Mouse (Mus musculus) heart, embryonic 16.5 days (tissue): ENCODE measurements around the gene Dars. TPM values are rescaled to one million over a fixed set of nuclear protein-coding genes. Genes with fewer than 3 reads are reported as not detected.

Experiments used
- ATAC-seq: fragments of 200-750 bp; cut with Nextera tagmentation; replicated peaks from 2 replicates; pipeline ENCODE4 v1.8.0; 2017; ENCODE audit warnings: moderate number of reproducible peaks; ENCODE audit not compliant: insufficient read depth, low FRiP score; ENCODE audit errors: extremely low read depth
- H3K27ac ChIP-seq: fragments of 300-500 bp; sonication (generic); 2 replicates; pipeline ENCODE4 v1.5.1; 2014; ENCODE audit warnings: mild to moderate bottlenecking, low read length, control low read depth, moderate library complexity
- H3K27me3 ChIP-seq: fragments of 300-500 bp; sonication (generic); 2 replicates; pipeline ENCODE4 v1.6.1; 2014; ENCODE audit warnings: low read length, mixed read lengths; ENCODE audit not compliant: control insufficient read depth, insufficient read depth
- H3K36me3 ChIP-seq: fragments of 300-500 bp; sonication (generic); 2 replicates; pipeline ENCODE4 v1.6.1; 2014; ENCODE audit not compliant: control insufficient read depth, insufficient read depth
- H3K4me1 ChIP-seq: fragments of 300-500 bp; sonication (generic); 2 replicates; pipeline ENCODE4 v1.6.1; 2014; ENCODE audit warnings: low read length, mixed read lengths; ENCODE audit not compliant: control insufficient read depth, insufficient read depth
- H3K4me2 ChIP-seq: fragments of 300-500 bp; sonication (generic); 2 replicates; pipeline ENCODE4 v1.6.1; 2014; ENCODE audit warnings: low read depth, mild to moderate bottlenecking, control low read depth, low read length
- H3K4me3 ChIP-seq: fragments of 300-500 bp; sonication (generic); 2 replicates; pipeline ENCODE4 v1.5.1; 2014; ENCODE audit warnings: mild to moderate bottlenecking, control low read depth, low read length
- H3K9ac ChIP-seq: fragments of 300-500 bp; sonication (generic); 2 replicates; pipeline ENCODE4 v1.6.1; 2014; ENCODE audit warnings: low read length, control low read depth
- H3K9me3 ChIP-seq: fragments of 300-500 bp; sonication (generic); replicated peaks from 2 replicates; pipeline ENCODE4 v1.6.1; 2016; ENCODE audit warnings: low read length; ENCODE audit not compliant: control insufficient read depth
- WGBS: fragments of 180-500 bp; shearing (Covaris S2); extraction: QIAGEN DNeasy Blood & Tissue Kit; methylation state at CpG from one replicate; pipeline ENCODE4 v1.1.7; 2014; 5-methylcytosine and 5-hydroxymethylcytosine counted together
- polyA plus RNA-seq: library from polyadenylated mRNA; unstranded; fragments of >200 nt; fragmentation: Nextera tagmentation; extraction: Ambion mirVana; gene quantifications from 2 replicates; pipeline ENCODE4 v1.2.1, GENCODE M21; 2015

Dars gene
- polyA plus RNA-seq, 1 experiment from 2014 or later: 121 TPM

- H3K9ac ChIP-seq: no peak overlapping the region
- no peaks in the 10 kb centered on the region for H3K27me3 ChIP-seq
- no peak overlapping the region for H3K27ac ChIP-seq
- no peak overlapping the region for H3K4me3 ChIP-seq
- 66% methylated on average over 2 of the region's 2 CpGs for WGBS
- no peak for ATAC-seq
- no peaks in the 10 kb centered on the region for H3K4me1 ChIP-seq
- H3K4me2 ChIP-seq: no peak overlapping the region
- H3K9me3 ChIP-seq: no peaks in the 10 kb centered on the region
- H3K36me3 ChIP-seq: peaks cover 23% of the 10 kb centered on the region
Measured at GRCm38 (mm10) chr1:128405041-128405481, 12.1 kb downstream of the Dars start.

DNA sequence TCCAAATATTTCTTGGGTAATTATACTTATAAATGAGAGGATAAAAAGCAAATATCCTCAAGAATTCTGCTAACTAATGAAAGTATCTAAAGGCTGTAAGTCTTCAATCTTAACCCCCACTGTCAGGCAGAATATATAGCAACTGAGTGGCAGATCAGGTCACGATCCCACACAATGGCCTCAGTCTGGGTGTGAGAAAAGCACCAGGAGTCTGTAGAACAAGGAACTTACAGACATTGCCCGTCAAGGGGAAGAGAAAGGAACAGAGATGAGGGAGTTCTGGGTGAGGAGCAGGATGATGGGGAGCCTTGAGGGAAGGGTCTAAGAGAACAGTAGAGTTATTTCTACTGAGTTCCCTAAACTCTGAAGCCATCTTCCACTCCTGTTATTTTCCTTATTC is 16.2 kb downstream of the Dars start:
- Histone ChIP-seq H3K4me3 (no peak overlapping the region), H3K4me2 (no peak overlapping the region), H3K9ac (no peak overlapping the region), H3K36me3 (peaks cover 31% of the 10 kb centered on the region), H3K27ac (no peak overlapping the region), H3K27me3 (no peaks in the 10 kb centered on the region), H3K4me1 (no peaks in the 10 kb centered on the region), H3K9me3 (no peaks in the 10 kb centered on the region)
- ATAC-seq: no peak
- WGBS: 64% methylated on average over 2 of the region's 2 CpGs

DNA sequence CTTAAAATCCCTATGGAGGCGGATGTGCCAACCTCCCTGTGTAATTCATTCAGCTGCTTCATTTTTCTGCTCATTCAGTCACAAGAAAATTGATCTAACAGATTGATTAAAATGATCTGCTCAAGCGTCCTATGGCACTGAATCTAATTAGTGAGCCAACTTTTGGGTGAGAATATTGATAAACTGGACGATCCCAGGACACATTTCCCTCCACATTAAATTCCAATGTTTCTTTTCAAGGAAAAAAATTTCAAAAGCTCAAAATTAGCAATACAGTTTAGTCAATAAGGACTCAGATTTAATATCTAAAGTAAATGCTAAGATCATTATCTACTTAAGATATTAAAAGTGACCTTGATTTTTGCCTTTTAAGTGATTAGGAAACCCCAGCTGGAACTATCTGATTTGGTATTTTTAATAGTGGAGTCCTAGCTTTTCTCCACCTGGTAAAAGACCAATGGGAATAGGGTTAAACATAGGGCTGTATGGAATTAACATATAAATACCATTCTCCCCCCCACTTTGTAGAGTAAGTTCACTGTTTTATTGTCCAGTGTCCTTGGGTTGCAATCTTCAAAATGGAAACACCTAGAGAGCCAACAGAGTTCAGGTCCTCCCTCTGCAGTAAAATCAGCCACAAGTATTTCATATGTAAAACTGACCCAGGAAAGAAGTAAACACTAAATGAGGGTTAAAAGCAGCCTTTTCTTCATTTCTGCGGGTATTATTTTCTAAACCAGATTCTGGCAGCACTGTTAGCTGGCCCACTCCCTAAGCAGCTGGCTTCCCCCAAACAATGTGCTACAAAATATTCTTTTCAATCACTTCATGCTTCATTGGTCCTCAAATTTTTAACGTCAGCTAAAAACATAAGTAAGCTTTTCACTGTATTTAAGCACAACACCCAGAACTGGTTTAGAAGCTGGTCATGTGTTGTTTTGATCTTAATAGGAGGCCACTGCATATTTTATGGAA is 16.9 kb downstream of the Dars start:
- H3K4me1 ChIP-seq: no peaks in the 10 kb centered on the region
- no peaks in the 10 kb centered on the region for H3K9me3 ChIP-seq
- H3K4me3 ChIP-seq: no peak overlapping the region
- ATAC-seq: no peak
- 88% methylated on average over 5 of the region's 5 CpGs for WGBS
- H3K4me2 ChIP-seq: no peak overlapping the region
- peaks cover 30% of the 10 kb centered on the region for H3K36me3 ChIP-seq
- H3K9ac ChIP-seq: no peak overlapping the region
- H3K27ac ChIP-seq: no peak overlapping the region
- no peaks in the 10 kb centered on the region for H3K27me3 ChIP-seq

GRCm38 (mm10) chr1:128398738-128399445 is 18.3 kb downstream of the Dars start:
- H3K4me2 ChIP-seq: no peak overlapping the region
- no peak for ATAC-seq
- H3K27ac ChIP-seq: no peak overlapping the region
- H3K4me1 ChIP-seq: no peaks in the 10 kb centered on the region
- WGBS: 90% methylated on average over 5 of the region's 5 CpGs
- H3K9ac ChIP-seq: no peak overlapping the region
- no peaks in the 10 kb centered on the region for H3K9me3 ChIP-seq
- H3K36me3 ChIP-seq: peaks cover 28% of the 10 kb centered on the region
- H3K27me3 ChIP-seq: no peaks in the 10 kb centered on the region
- H3K4me3 ChIP-seq: no peak overlapping the region

- Histone ChIP-seq H3K4me2 (no peak overlapping the region), H3K4me1 (no peaks in the 10 kb centered on the region), H3K27ac (no peak overlapping the region), H3K9ac (no peak overlapping the region), H3K4me3 (no peak overlapping the region), H3K9me3 (no peaks in the 10 kb centered on the region), H3K36me3 (peaks cover 17% of the 10 kb centered on the region), H3K27me3 (no peaks in the 10 kb centered on the region)
- 82% methylated on average over 3 of the region's 3 CpGs for WGBS
- no peak for ATAC-seq
Measured at GRCm38 (mm10) chr1:128394657-128395056, 22.5 kb downstream of the Dars start.

GRCm38 (mm10) chr1:128392382-128392781 is 24.8 kb downstream of the Dars start:
- Histone ChIP-seq H3K9ac (no peak overlapping the region), H3K36me3 (peaks cover 21% of the 10 kb centered on the region), H3K9me3 (no peaks in the 10 kb centered on the region), H3K4me1 (no peaks in the 10 kb centered on the region), H3K4me3 (no peak overlapping the region), H3K27ac (no peak overlapping the region), H3K27me3 (no peaks in the 10 kb centered on the region), H3K4me2 (no peak overlapping the region)
- 94% methylated on average over 2 of the region's 2 CpGs for WGBS
- no peak for ATAC-seq

DNA sequence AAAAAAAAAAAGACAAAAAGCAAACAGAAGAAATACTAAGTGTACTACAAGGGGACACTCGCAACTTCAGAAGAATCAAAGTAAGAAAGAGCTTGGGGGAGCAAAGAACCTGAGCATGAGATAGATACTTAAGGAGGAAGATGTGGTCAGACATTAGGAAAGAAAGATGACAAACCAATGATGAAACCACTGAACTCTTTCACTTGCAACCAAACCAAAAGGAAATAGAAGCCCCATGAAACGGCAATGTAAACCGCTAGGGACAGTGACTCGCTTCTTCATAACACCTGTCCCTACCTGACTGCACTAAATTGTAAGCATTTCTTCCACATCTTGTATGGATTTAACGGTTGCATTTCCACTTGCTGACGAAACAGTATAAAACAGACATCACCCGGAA is 30.7 kb downstream of the Dars start:
- Histone ChIP-seq H3K27me3 (no peaks in the 10 kb centered on the region), H3K27ac (no peak overlapping the region), H3K4me1 (no peaks in the 10 kb centered on the region), H3K4me3 (no peak overlapping the region), H3K4me2 (no peak overlapping the region), H3K9me3 (no peaks in the 10 kb centered on the region), H3K9ac (no peak overlapping the region), H3K36me3 (peaks cover 24% of the 10 kb centered on the region)
- 89% methylated on average over 7 of the region's 7 CpGs for WGBS
- no peak for ATAC-seq

GRCm38 (mm10) chr1:128376841-128377240 is 40.3 kb downstream of the Dars start:
- Histone ChIP-seq H3K4me3 (no peak overlapping the region), H3K4me1 (no peaks in the 10 kb centered on the region), H3K9ac (no peak overlapping the region), H3K27me3 (no peaks in the 10 kb centered on the region), H3K27ac (no peak overlapping the region), H3K4me2 (no peak overlapping the region), H3K36me3 (peaks cover 20% of the 10 kb centered on the region), H3K9me3 (no peaks in the 10 kb centered on the region)
- no peak for ATAC-seq
- WGBS: 91% methylated on average over 4 of the region's 4 CpGs
